Mouse (Mus musculus): ENCODE results near the gene St3gal5. TPM values are rescaled to one million over a fixed set of nuclear protein-coding genes. Genes with fewer than 3 reads are reported as not detected.

The St3gal5 gene
- polyA plus RNA-seq, 1 experiment = 10.4 TPM

DNA sequence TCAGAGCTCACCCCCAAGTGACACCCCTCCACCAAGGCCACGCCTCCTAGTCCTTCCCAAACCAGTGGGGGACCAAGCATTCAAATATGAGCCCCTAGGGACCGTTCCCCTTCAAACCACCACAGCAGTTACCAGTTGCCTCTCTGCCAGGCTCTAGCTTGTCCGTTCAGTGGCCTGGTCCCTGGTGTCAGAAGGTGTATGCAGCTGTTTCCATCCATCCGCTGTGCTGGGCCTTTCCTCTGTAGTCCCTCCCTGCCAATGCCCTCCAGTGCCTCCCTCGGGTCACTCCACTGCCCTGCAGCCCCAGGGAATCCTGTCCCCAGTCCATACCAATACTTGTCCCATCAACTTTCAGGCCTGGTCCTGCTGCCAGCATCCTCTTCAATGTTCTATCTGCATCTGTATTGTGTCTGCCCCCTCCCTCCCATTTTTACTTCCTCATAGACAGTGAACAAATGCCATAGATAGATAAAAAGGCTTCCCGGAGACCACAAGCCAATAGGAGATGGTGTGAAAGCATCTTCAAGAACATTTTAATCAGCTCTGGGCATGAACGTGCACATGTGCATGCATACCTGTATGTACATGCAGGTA, 57.6 kb downstream of the St3gal5 start:
- no peak overlapping the region for H3K4me3 ChIP-seq (ENCODE audit: insufficient read depth, low read depth, low read length)
- no peak overlapping the region for H3K27ac ChIP-seq (ENCODE audit: insufficient read depth, low read depth, low read length)
- H3K36me3 ChIP-seq (ENCODE audit: control insufficient read depth, insufficient read depth, low read length) = no peaks in the 10 kb centered on the region
- no peaks in the 10 kb centered on the region for H3K27me3 ChIP-seq (replicated peaks; ENCODE audit: control insufficient read depth, insufficient read depth, low read length)
- DNase-seq = no peak
- TF ChIP-seq POLR2A (IDR thresholded peaks at IDR 0.05; ENCODE audit: low read depth, low read length) (no peak), CTCF (conservative IDR thresholded peaks at IDR 0.05; ENCODE audit: insufficient read depth, insufficient read length, low read depth, low read length) (no peak)
- H3K4me1 ChIP-seq (ENCODE audit: control insufficient read depth, insufficient read depth, low read length) = no peaks in the 10 kb centered on the region
- 92% methylated on average over 7 of the region's 7 CpGs for WGBS

GRCm38 (mm10) chr6:72155649-72156048, 58.3 kb downstream of the St3gal5 start:
- Histone ChIP-seq H3K4me1 (ENCODE audit: control insufficient read depth, insufficient read depth, low read length) (no peaks in the 10 kb centered on the region), H3K27me3 (replicated peaks; ENCODE audit: control insufficient read depth, insufficient read depth, low read length) (no peaks in the 10 kb centered on the region), H3K27ac (ENCODE audit: insufficient read depth, low read depth, low read length) (no peak overlapping the region), H3K4me3 (ENCODE audit: insufficient read depth, low read depth, low read length) (no peak overlapping the region), H3K36me3 (ENCODE audit: control insufficient read depth, insufficient read depth, low read length) (no peaks in the 10 kb centered on the region)
- DNase-seq = no peak
- 92% methylated on average over 8 of the region's 8 CpGs for WGBS
- TF ChIP-seq CTCF (conservative IDR thresholded peaks at IDR 0.05; ENCODE audit: insufficient read depth, insufficient read length, low read depth, low read length) (no peak), POLR2A (IDR thresholded peaks at IDR 0.05; ENCODE audit: low read depth, low read length) (no peak)

- Histone ChIP-seq H3K27ac (ENCODE audit: insufficient read depth, low read depth, low read length) (no peak overlapping the region), H3K36me3 (ENCODE audit: control insufficient read depth, insufficient read depth, low read length) (no peaks in the 10 kb centered on the region), H3K27me3 (replicated peaks; ENCODE audit: control insufficient read depth, insufficient read depth, low read length) (no peaks in the 10 kb centered on the region), H3K4me1 (ENCODE audit: control insufficient read depth, insufficient read depth, low read length) (peaks cover 3% of the 10 kb centered on the region; the same call in 1 of the 2 replicates), H3K4me3 (ENCODE audit: insufficient read depth, low read depth, low read length) (no peak overlapping the region)
- TF ChIP-seq POLR2A (IDR thresholded peaks at IDR 0.05; ENCODE audit: low read depth, low read length) (no peak), CTCF (conservative IDR thresholded peaks at IDR 0.05; ENCODE audit: insufficient read depth, insufficient read length, low read depth, low read length) (no peak)
- DNase-seq = no peak
- 89% methylated on average over 8 of the region's 8 CpGs for WGBS
Observed at GRCm38 (mm10) chr6:72158966-72159764, 61.8 kb downstream of the St3gal5 start.

DNA sequence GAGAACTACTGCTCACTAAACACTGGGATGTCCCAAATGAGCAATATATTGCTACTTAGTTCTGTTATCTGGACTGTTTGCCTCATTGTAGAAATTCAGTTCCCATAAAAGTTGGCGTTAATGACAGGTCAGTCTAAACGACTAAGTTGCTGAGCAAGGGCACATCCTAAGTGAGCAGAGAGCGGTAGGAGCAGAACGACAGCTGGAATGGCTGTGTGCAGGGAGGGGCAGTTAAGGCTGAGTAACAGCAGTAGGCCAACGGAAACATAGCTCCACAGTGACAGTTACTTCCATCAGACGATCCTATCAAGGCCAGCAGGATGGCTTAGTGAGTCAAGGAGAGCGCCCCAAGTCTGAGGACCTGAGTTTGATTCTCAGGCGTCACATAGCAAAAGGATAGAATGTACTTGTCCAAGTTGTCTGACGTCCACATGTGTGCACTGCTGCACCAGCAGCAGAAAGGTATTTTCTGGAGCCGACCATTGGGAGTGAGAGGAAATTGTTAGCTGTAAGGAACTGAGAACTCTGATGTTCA, 62.5 kb downstream of the St3gal5 start:
- Histone ChIP-seq H3K27me3 (replicated peaks; ENCODE audit: control insufficient read depth, insufficient read depth, low read length) (no peaks in the 10 kb centered on the region), H3K4me1 (ENCODE audit: control insufficient read depth, insufficient read depth, low read length) (peaks cover 3% of the 10 kb centered on the region; the same call in 1 of the 2 replicates), H3K27ac (ENCODE audit: insufficient read depth, low read depth, low read length) (no peak overlapping the region), H3K36me3 (ENCODE audit: control insufficient read depth, insufficient read depth, low read length) (no peaks in the 10 kb centered on the region), H3K4me3 (ENCODE audit: insufficient read depth, low read depth, low read length) (no peak overlapping the region)
- DNase-seq = no peak
- no peak for TF ChIP-seq POLR2A (IDR thresholded peaks at IDR 0.05; ENCODE audit: low read depth, low read length)
- TF ChIP-seq CTCF (conservative IDR thresholded peaks at IDR 0.05; ENCODE audit: insufficient read depth, insufficient read length, low read depth, low read length) = no peak
- WGBS = 68% methylated on average over 10 of the region's 10 CpGs

GRCm38 (mm10) chr6:72160991-72161390, 63.6 kb downstream of the St3gal5 start:
- 78% methylated on average over 3 of the region's 3 CpGs for WGBS
- Histone ChIP-seq H3K4me1 (ENCODE audit: control insufficient read depth, insufficient read depth, low read length) (peaks cover 3% of the 10 kb centered on the region; the same call in 1 of the 2 replicates), H3K36me3 (ENCODE audit: control insufficient read depth, insufficient read depth, low read length) (no peaks in the 10 kb centered on the region), H3K27ac (ENCODE audit: insufficient read depth, low read depth, low read length) (no peak overlapping the region), H3K4me3 (ENCODE audit: insufficient read depth, low read depth, low read length) (no peak overlapping the region), H3K27me3 (replicated peaks; ENCODE audit: control insufficient read depth, insufficient read depth, low read length) (no peaks in the 10 kb centered on the region)
- TF ChIP-seq POLR2A (IDR thresholded peaks at IDR 0.05; ENCODE audit: low read depth, low read length) = no peak
- TF ChIP-seq CTCF (conservative IDR thresholded peaks at IDR 0.05; ENCODE audit: insufficient read depth, insufficient read length, low read depth, low read length) = no peak
- DNase-seq = no peak

DNA sequence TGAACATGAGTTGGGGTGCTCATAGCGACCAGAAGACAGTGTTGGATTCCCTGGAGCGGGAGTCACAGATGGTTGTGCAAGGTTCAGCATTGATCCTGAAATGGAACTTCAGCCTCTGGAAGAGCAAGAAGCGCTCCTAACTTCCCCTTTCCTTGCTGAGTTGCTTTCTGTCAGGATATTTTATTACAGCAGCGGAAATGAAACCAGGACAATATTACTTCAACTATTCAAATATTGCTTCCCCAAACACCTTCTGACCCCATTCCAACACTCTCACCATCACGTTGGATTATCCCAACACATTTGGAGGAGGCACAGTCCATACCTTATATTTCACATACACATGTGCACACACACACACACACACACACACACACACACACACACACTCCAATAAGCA, 64.4 kb downstream of the St3gal5 start:
- peaks cover 3% of the 10 kb centered on the region; the same call in 1 of the 2 replicates for H3K4me1 ChIP-seq (ENCODE audit: control insufficient read depth, insufficient read depth, low read length)
- no peak for TF ChIP-seq POLR2A (IDR thresholded peaks at IDR 0.05; ENCODE audit: low read depth, low read length)
- no peak for TF ChIP-seq CTCF (conservative IDR thresholded peaks at IDR 0.05; ENCODE audit: insufficient read depth, insufficient read length, low read depth, low read length)
- 0 out of 2 replicates have a peak overlapping the region, but pooled peaks have one; percentile 12 for H3K27ac ChIP-seq (ENCODE audit: insufficient read depth, low read depth, low read length)
- H3K27me3 ChIP-seq (replicated peaks; ENCODE audit: control insufficient read depth, insufficient read depth, low read length) = no peaks in the 10 kb centered on the region
- peak; percentile 58 for DNase-seq
- H3K4me3 ChIP-seq (ENCODE audit: insufficient read depth, low read depth, low read length) = no peak overlapping the region
- WGBS = 51% methylated on average over 5 of the region's 5 CpGs
- no peaks in the 10 kb centered on the region for H3K36me3 ChIP-seq (ENCODE audit: control insufficient read depth, insufficient read depth, low read length)
